Mouse (Mus musculus): ENCODE results near the gene Slc25a21. TPM values are rescaled to one million over a fixed set of nuclear protein-coding genes. Genes with fewer than 3 reads are reported as not detected.

Gene Slc25a21
- polyA plus RNA-seq, 1 experiment, result 1.3 TPM

- Histone ChIP-seq H3K27me3 (ENCODE audit: control insufficient read depth, insufficient read depth, low read length) (peaks cover 10% of the 10 kb centered on the region), H3K27ac (ENCODE audit: insufficient read depth, low read length) (no peak overlapping the region), H3K4me3 (ENCODE audit: extremely low read depth, insufficient read depth, insufficient read length) (no peak overlapping the region), H3K36me3 (ENCODE audit: control insufficient read depth, insufficient read depth, low read length) (no peaks in the 10 kb centered on the region), H3K4me1 (ENCODE audit: control insufficient read depth, insufficient read depth, insufficient read length) (no peaks in the 10 kb centered on the region)
- DNase-seq (ENCODE audit: low read depth in 1 of 2, low spot score in 2 of 2), result no peak
- TF ChIP-seq POLR2A (IDR thresholded peaks at IDR 0.05; ENCODE audit: low read depth, low read length) (no peak), CTCF (IDR thresholded peaks at IDR 0.05; ENCODE audit: extremely low read depth, insufficient read depth, insufficient read length, insufficient replicate concordance) (no peak)
- WGBS, result 28% methylated on average over 3 of the region's 3 CpGs
Observed at GRCm38 (mm10) chr12:56699351-56699750, 497.9 kb downstream of the Slc25a21 start.

GRCm38 (mm10) chr12:56698191-56698980 lies 498.9 kb downstream of the Slc25a21 start:
- DNase-seq (ENCODE audit: low read depth in 1 of 2, low spot score in 2 of 2), result no peak
- WGBS, result 9% methylated on average over 8 of the region's 8 CpGs
- Histone ChIP-seq H3K27ac (ENCODE audit: insufficient read depth, low read length) (no peak overlapping the region), H3K4me3 (ENCODE audit: extremely low read depth, insufficient read depth, insufficient read length) (no peak overlapping the region), H3K36me3 (ENCODE audit: control insufficient read depth, insufficient read depth, low read length) (no peaks in the 10 kb centered on the region), H3K27me3 (ENCODE audit: control insufficient read depth, insufficient read depth, low read length) (peaks cover 10% of the 10 kb centered on the region), H3K4me1 (ENCODE audit: control insufficient read depth, insufficient read depth, insufficient read length) (no peaks in the 10 kb centered on the region)
- TF ChIP-seq CTCF (IDR thresholded peaks at IDR 0.05; ENCODE audit: extremely low read depth, insufficient read depth, insufficient read length, insufficient replicate concordance) (no peak), POLR2A (IDR thresholded peaks at IDR 0.05; ENCODE audit: low read depth, low read length) (no peak)

GRCm38 (mm10) chr12:56697785-56698184 lies 499.5 kb downstream of the Slc25a21 start:
- H3K36me3 ChIP-seq (ENCODE audit: control insufficient read depth, insufficient read depth, low read length), result no peaks in the 10 kb centered on the region
- H3K4me1 ChIP-seq (ENCODE audit: control insufficient read depth, insufficient read depth, insufficient read length), result no peaks in the 10 kb centered on the region
- TF ChIP-seq POLR2A (IDR thresholded peaks at IDR 0.05; ENCODE audit: low read depth, low read length) (no peak), CTCF (IDR thresholded peaks at IDR 0.05; ENCODE audit: extremely low read depth, insufficient read depth, insufficient read length, insufficient replicate concordance) (no peak)
- peaks cover 10% of the 10 kb centered on the region for H3K27me3 ChIP-seq (ENCODE audit: control insufficient read depth, insufficient read depth, low read length)
- 6% methylated on average over 12 of the region's 12 CpGs for WGBS
- no peak overlapping the region for H3K4me3 ChIP-seq (ENCODE audit: extremely low read depth, insufficient read depth, insufficient read length)
- H3K27ac ChIP-seq (ENCODE audit: insufficient read depth, low read length), result no peak overlapping the region
- no peak for DNase-seq (ENCODE audit: low read depth in 1 of 2, low spot score in 2 of 2)

GRCm38 (mm10) chr12:56697011-56697740 lies 500.1 kb downstream of the Slc25a21 start:
- H3K27me3 ChIP-seq (ENCODE audit: control insufficient read depth, insufficient read depth, low read length), result peaks cover 12% of the 10 kb centered on the region
- DNase-seq (ENCODE audit: low read depth in 1 of 2, low spot score in 2 of 2), result no peak
- TF ChIP-seq CTCF (IDR thresholded peaks at IDR 0.05; ENCODE audit: extremely low read depth, insufficient read depth, insufficient read length, insufficient replicate concordance) (no peak), POLR2A (IDR thresholded peaks at IDR 0.05; ENCODE audit: low read depth, low read length) (no peak)
- WGBS, result 4% methylated on average over 36 of the region's 36 CpGs
- H3K27ac ChIP-seq (ENCODE audit: insufficient read depth, low read length), result no peak overlapping the region
- no peak overlapping the region for H3K4me3 ChIP-seq (ENCODE audit: extremely low read depth, insufficient read depth, insufficient read length)
- no peaks in the 10 kb centered on the region for H3K36me3 ChIP-seq (ENCODE audit: control insufficient read depth, insufficient read depth, low read length)
- no peaks in the 10 kb centered on the region for H3K4me1 ChIP-seq (ENCODE audit: control insufficient read depth, insufficient read depth, insufficient read length)

- no peak overlapping the region for H3K27ac ChIP-seq (ENCODE audit: insufficient read depth, low read length)
- H3K4me1 ChIP-seq (ENCODE audit: control insufficient read depth, insufficient read depth, insufficient read length), result no peaks in the 10 kb centered on the region
- WGBS, result 5% methylated on average over 57 of the region's 57 CpGs
- H3K27me3 ChIP-seq (ENCODE audit: control insufficient read depth, insufficient read depth, low read length), result peaks cover 15% of the 10 kb centered on the region
- no peak overlapping the region for H3K4me3 ChIP-seq (ENCODE audit: extremely low read depth, insufficient read depth, insufficient read length)
- H3K36me3 ChIP-seq (ENCODE audit: control insufficient read depth, insufficient read depth, low read length), result no peaks in the 10 kb centered on the region
- no peak for DNase-seq (ENCODE audit: low read depth in 1 of 2, low spot score in 2 of 2)
- TF ChIP-seq POLR2A (IDR thresholded peaks at IDR 0.05; ENCODE audit: low read depth, low read length) (no peak), CTCF (IDR thresholded peaks at IDR 0.05; ENCODE audit: extremely low read depth, insufficient read depth, insufficient read length, insufficient replicate concordance) (no peak)
Observed at GRCm38 (mm10) chr12:56696174-56697010, 500.9 kb downstream of the Slc25a21 start.

GRCm38 (mm10) chr12:56695358-56696173 lies 501.7 kb downstream of the Slc25a21 start:
- Histone ChIP-seq H3K36me3 (ENCODE audit: control insufficient read depth, insufficient read depth, low read length) (no peaks in the 10 kb centered on the region), H3K27ac (ENCODE audit: insufficient read depth, low read length) (no peak overlapping the region), H3K4me1 (ENCODE audit: control insufficient read depth, insufficient read depth, insufficient read length) (no peaks in the 10 kb centered on the region), H3K27me3 (ENCODE audit: control insufficient read depth, insufficient read depth, low read length) (peaks cover 18% of the 10 kb centered on the region), H3K4me3 (ENCODE audit: extremely low read depth, insufficient read depth, insufficient read length) (no peak overlapping the region)
- 3% methylated on average over 41 of the region's 41 CpGs for WGBS
- no peak for DNase-seq (ENCODE audit: low read depth in 1 of 2, low spot score in 2 of 2)
- no peak for TF ChIP-seq POLR2A (IDR thresholded peaks at IDR 0.05; ENCODE audit: low read depth, low read length)

All from spleen, adult 2 months (tissue).